Mouse (Mus musculus): Measurements from ENCODE around the gene Wiz. TPM values are rescaled to one million over a fixed set of nuclear protein-coding genes. Genes with fewer than 3 reads are reported as not detected.

Wiz gene
- total and polyA plus RNA-seq, 3 experiments, result 1.2 to 25.4 (median 4.4) TPM

GRCm38 (mm10) chr17:32403417-32403816, 14.2 kb upstream of the Wiz start, which contains the start of gene Rasal3:
TSS of gene Rasal3 (minus strand) at chr17:32403583.
- Histone ChIP-seq H3K4me3 (replicated peaks in 1 of 3; ENCODE audit: low read depth in 2 of 3, low read length in 2 of 3, poor library complexity in 1 of 3) (peak within 1 kb of the TSS; percentile 67 to 91 (median 69)), H3K27ac (ENCODE audit: insufficient read depth, low read depth) (peak within 1 kb of the TSS; percentile 56), H3K4me2 (ENCODE audit: insufficient read depth, low read depth, poor library complexity, severe bottlenecking) (peak within 1 kb of the TSS; percentile 85), H3K36me3 (replicated peaks in 1 of 2; ENCODE audit: control insufficient read depth in 1 of 2, insufficient read depth in 1 of 2, low read length in 1 of 2) (peaks cover 8 to 22% of the 10 kb centered on the region in 2 experiments), H3K9ac (ENCODE audit: insufficient read depth, low read depth) (peak within 1 kb of the TSS; percentile 59), H3K4me1 (ENCODE audit: control insufficient read depth in 1 of 2, insufficient read depth in 2 of 2) (peaks cover 11 to 29% of the 10 kb centered on the region in 2 experiments), H3K79me2 (replicated peaks; ENCODE audit: control insufficient read depth, extremely low read depth, insufficient read depth, poor library complexity, severe bottlenecking) (peaks cover 5% of the 10 kb centered on the region; the same call in 1 of the 2 replicates), H3K9me3 (replicated peaks; ENCODE audit: low read length) (no peaks in the 10 kb centered on the region), H3K27me3 (replicated peaks) (no peaks in the 10 kb centered on the region)
- dilution Hi-C loops (cut with MboI; ENCODE audit: extremely low pct_ligation_motif_present, extremely low pct_unique_long_range_greater_than_20kb, low sequenced_read_pairs) (no loop called here), in situ Hi-C loops (cut with MboI; ENCODE audit: low pct_ligation_motif_present, low pct_unique_long_range_greater_than_20kb, low sequenced_read_pairs) (no loop called here)
- peak; percentile 65 for DNase-seq (ENCODE audit: extremely low read depth)
- TF ChIP-seq TBP (conservative IDR thresholded peaks at IDR 0.05; ENCODE audit: low read depth, low read length) (no peak), NELFE (IDR thresholded peaks at IDR 0.05; ENCODE audit: low read depth, low read length) (0 out of 2 replicates have a peak, but pooled peaks have one; percentile 54), MAZ (IDR thresholded peaks at IDR 0.05; ENCODE audit: low read depth, low read length) (peak; percentile 53; the same call in 1 of the 2 replicates), MYC (IDR thresholded peaks at IDR 0.05; ENCODE audit: low read depth, low read length) (0 out of 2 replicates have a peak, but pooled peaks have one; percentile 25), EP300 (IDR thresholded peaks at IDR 0.05; ENCODE audit: low read length) (no peak), CHD2 (IDR thresholded peaks at IDR 0.05; ENCODE audit: low read length) (no peak), MAX (IDR thresholded peaks at IDR 0.05; ENCODE audit: low read length) (peak; percentile 74), RAD21 (IDR thresholded peaks at IDR 0.05; ENCODE audit: low read depth, low read length) (no peak), BHLHE40 (IDR thresholded peaks at IDR 0.05; ENCODE audit: low read depth, low read length) (peak; percentile 70), TCF12 (IDR thresholded peaks at IDR 0.05; ENCODE audit: low read depth, low read length) (0 out of 2 replicates have a peak, but pooled peaks have one; percentile 17), HCFC1 (IDR thresholded peaks at IDR 0.05; ENCODE audit: low read depth, low read length) (no peak; the same call in 1 of the 2 replicates), MXI1 (IDR thresholded peaks at IDR 0.05; ENCODE audit: low read depth, low read length) (no peak), IRF4 (IDR thresholded peaks at IDR 0.05; ENCODE audit: low read depth, low read length) (peak; percentile 40; the same call in 1 of the 2 replicates), USF1 (IDR thresholded peaks at IDR 0.05; ENCODE audit: low read depth, low read length) (peak; percentile 84), USF2 (conservative IDR thresholded peaks at IDR 0.05; ENCODE audit: low read depth, low read length) (peak; percentile 71), MEF2A (IDR thresholded peaks at IDR 0.05; ENCODE audit: borderline replicate concordance, low read depth, low read length) (no peak)

- Histone ChIP-seq H3K27ac (ENCODE audit: insufficient read depth, low read depth) (peak overlapping the region; percentile 56), H3K36me3 (replicated peaks in 1 of 2; ENCODE audit: control insufficient read depth in 1 of 2, insufficient read depth in 1 of 2, low read length in 1 of 2) (peaks cover 13 to 29% of the 10 kb centered on the region in 2 experiments), H3K4me3 (replicated peaks in 1 of 3; ENCODE audit: low read depth in 2 of 3, low read length in 2 of 3, poor library complexity in 1 of 3) (peak overlapping the region; percentile 67 to 91 (median 69)), H3K4me1 (ENCODE audit: control insufficient read depth in 1 of 2, insufficient read depth in 2 of 2) (peaks cover 11 to 29% of the 10 kb centered on the region in 2 experiments), H3K9me3 (replicated peaks; ENCODE audit: low read length) (no peaks in the 10 kb centered on the region), H3K79me2 (replicated peaks; ENCODE audit: control insufficient read depth, extremely low read depth, insufficient read depth, poor library complexity, severe bottlenecking) (peaks cover 5% of the 10 kb centered on the region; the same call in 1 of the 2 replicates), H3K27me3 (replicated peaks) (no peaks in the 10 kb centered on the region), H3K4me2 (ENCODE audit: insufficient read depth, low read depth, poor library complexity, severe bottlenecking) (peak overlapping the region; percentile 85), H3K9ac (ENCODE audit: insufficient read depth, low read depth) (peak overlapping the region; percentile 59)
- dilution Hi-C loops (cut with MboI; ENCODE audit: extremely low pct_ligation_motif_present, extremely low pct_unique_long_range_greater_than_20kb, low sequenced_read_pairs), result no loop called here
- peak; percentile 79 for DNase-seq (ENCODE audit: extremely low read depth)
- TF ChIP-seq ETS1 (conservative IDR thresholded peaks at IDR 0.05; ENCODE audit: low read depth, low read length) (0 out of 2 replicates have a peak, but pooled peaks have one; percentile 36), EP300 (IDR thresholded peaks at IDR 0.05; ENCODE audit: low read length) (no peak), MEF2A (IDR thresholded peaks at IDR 0.05; ENCODE audit: borderline replicate concordance, low read depth, low read length) (0 out of 2 replicates have a peak, but pooled peaks have one; percentile 46), MAX (IDR thresholded peaks at IDR 0.05; ENCODE audit: low read length) (peak; percentile 20; the same call in 1 of the 2 replicates), RCOR1 (conservative IDR thresholded peaks at IDR 0.05; ENCODE audit: low read depth, low read length) (no peak), ELF1 (IDR thresholded peaks at IDR 0.05; ENCODE audit: low read depth, low read length) (peak; percentile 84), JUN (IDR thresholded peaks at IDR 0.05; ENCODE audit: insufficient read depth, low read depth, low read length) (no peak), KAT2A (IDR thresholded peaks at IDR 0.05; ENCODE audit: insufficient replicate concordance, low read length) (no peak), ZMIZ1 (IDR thresholded peaks at IDR 0.05; ENCODE audit: low read depth, low read length) (peak; percentile 62; the same call in 1 of the 2 replicates), TCF12 (IDR thresholded peaks at IDR 0.05; ENCODE audit: low read depth, low read length) (peak; percentile 66), SIN3A (IDR thresholded peaks at IDR 0.05; ENCODE audit: low read length) (peak; percentile 75), MAZ (IDR thresholded peaks at IDR 0.05; ENCODE audit: low read depth, low read length) (peak; percentile 46; the same call in 1 of the 2 replicates), CHD2 (IDR thresholded peaks at IDR 0.05; ENCODE audit: low read length) (no peak), MXI1 (IDR thresholded peaks at IDR 0.05; ENCODE audit: low read depth, low read length) (peak; percentile 90), HCFC1 (IDR thresholded peaks at IDR 0.05; ENCODE audit: low read depth, low read length) (peak; percentile 59), TBP (conservative IDR thresholded peaks at IDR 0.05; ENCODE audit: low read depth, low read length) (peak; percentile 65), BHLHE40 (IDR thresholded peaks at IDR 0.05; ENCODE audit: low read depth, low read length) (0 out of 2 replicates have a peak, but pooled peaks have one; percentile 3), POLR2A (IDR thresholded peaks at IDR 0.05; ENCODE audit: low read depth, low read length) (peak; percentile 66), NELFE (IDR thresholded peaks at IDR 0.05; ENCODE audit: low read depth, low read length) (peak; percentile 49; the same call in 1 of the 2 replicates)
- in situ Hi-C loops (cut with MboI; ENCODE audit: low pct_ligation_motif_present, low pct_unique_long_range_greater_than_20kb, low sequenced_read_pairs), result no loop called here
Measured at GRCm38 (mm10) chr17:32402779-32403157, 13.5 kb upstream of the Wiz start.

Data from CH12.LX (cell line).